Mouse (Mus musculus) embryonic facial prominence, embryonic 13.5 days (tissue): Measurements from ENCODE around the gene Ceacam1. TPM values are rescaled to one million over a fixed set of nuclear protein-coding genes. Genes with fewer than 3 reads are reported as not detected.
"Not testable (repeated sequence)": the region's sequence is repeated elsewhere in the genome, so short reads cannot be mapped to it uniquely, and the experiment has no call there.

Experiments used
- ATAC-seq: fragments of 200-750 bp; cut with Nextera tagmentation; 2 replicates; pipeline ENCODE4 v1.8.0; 2017; ENCODE audit warnings: low read depth; ENCODE audit not compliant: insufficient number of reproducible peaks, insufficient read depth, low FRiP score, low TSS enrichment
- H3K27ac ChIP-seq: fragments of 300-500 bp; sonication (generic); 2 replicates; pipeline ENCODE4 v1.5.1; 2015; ENCODE audit warnings: moderate library complexity, mild to moderate bottlenecking, inconsistent platforms
- H3K27me3 ChIP-seq: fragments of 300-500 bp; sonication (generic); 2 replicates; pipeline ENCODE4 v1.6.1; 2015; ENCODE audit warnings: mild to moderate bottlenecking, inconsistent platforms
- H3K36me3 ChIP-seq: fragments of 300-500 bp; sonication (generic); 2 replicates; pipeline ENCODE4 v1.6.1; 2015; ENCODE audit warnings: mild to moderate bottlenecking, inconsistent platforms
- H3K4me1 ChIP-seq: fragments of 300-500 bp; sonication (generic); 2 replicates; pipeline ENCODE4 v1.6.1; 2015; ENCODE audit warnings: inconsistent platforms
- H3K4me2 ChIP-seq: fragments of 300-500 bp; sonication (generic); 2 replicates; pipeline ENCODE4 v1.6.1; 2015; ENCODE audit warnings: moderate library complexity, mild to moderate bottlenecking, inconsistent platforms
- H3K4me3 ChIP-seq: fragments of 300-500 bp; sonication (generic); 2 replicates; pipeline ENCODE4 v1.5.1; 2015; ENCODE audit warnings: mild to moderate bottlenecking, inconsistent platforms
- H3K9ac ChIP-seq: fragments of 300-500 bp; sonication (generic); 2 replicates; pipeline ENCODE4 v1.6.1; 2015; ENCODE audit warnings: mild to moderate bottlenecking, inconsistent platforms
- H3K9me3 ChIP-seq: fragments of 300-500 bp; sonication (generic); 2 replicates; pipeline ENCODE4 v1.6.1; 2016; ENCODE audit warnings: inconsistent platforms
- WGBS: fragments of 180-500 bp; shearing (Covaris S2); methylation state at CpG from one replicate; pipeline ENCODE4 v1.1.7; 2015; ENCODE audit warnings: mixed read lengths; 5-methylcytosine and 5-hydroxymethylcytosine counted together
- polyA plus RNA-seq: library from polyadenylated mRNA; unstranded; fragments of >200 nt; fragmentation: Nextera tagmentation; extraction: Ambion mirVana; gene quantifications from 2 replicates; pipeline ENCODE4 v1.2.1, GENCODE M21; 2015

The Ceacam1 gene
- polyA plus RNA-seq, 1 experiment from 2014 or later, result 0.91 TPM

GRCm38 (mm10) chr7:25477752-25478093 is 320 bp upstream of the Ceacam1 start:
- H3K4me2 ChIP-seq, H3K9me3 ChIP-seq, ATAC-seq, H3K27ac ChIP-seq, H3K27me3 ChIP-seq, H3K36me3 ChIP-seq, H3K9ac ChIP-seq, H3K4me1 ChIP-seq, H3K4me3 ChIP-seq: not testable (repeated sequence)
- 59% methylated on average over 2 of the region's 2 CpGs for WGBS

- H3K9ac ChIP-seq, H3K4me2 ChIP-seq, H3K9me3 ChIP-seq, H3K27ac ChIP-seq, H3K27me3 ChIP-seq, ATAC-seq, H3K36me3 ChIP-seq, H3K4me1 ChIP-seq, H3K4me3 ChIP-seq: not testable (repeated sequence)
- WGBS, result 82% methylated on average over 6 of the region's 6 CpGs
Observed at GRCm38 (mm10) chr7:25471821-25472220, 5.6 kb downstream of the Ceacam1 start.

GRCm38 (mm10) chr7:25465586-25465985 is 11.8 kb downstream of the Ceacam1 start:
- H3K4me2 ChIP-seq, H3K9me3 ChIP-seq, H3K4me1 ChIP-seq, H3K9ac ChIP-seq, H3K4me3 ChIP-seq, H3K27ac ChIP-seq, H3K27me3 ChIP-seq, ATAC-seq, H3K36me3 ChIP-seq: not testable (repeated sequence)
- 71% methylated on average over 3 of the region's 3 CpGs for WGBS

GRCm38 (mm10) chr7:25465010-25465409 is 12.4 kb downstream of the Ceacam1 start:
- Histone ChIP-seq H3K4me2 (no peak overlapping the region), H3K9me3 (no peaks in the 10 kb centered on the region), H3K27ac (no peak overlapping the region), H3K36me3 (no peaks in the 10 kb centered on the region), H3K9ac (no peak overlapping the region), H3K4me1 (no peaks in the 10 kb centered on the region), H3K4me3 (no peak overlapping the region), H3K27me3 (no peaks in the 10 kb centered on the region)
- no peak for ATAC-seq
- WGBS, result 67% methylated on average over 1 of the region's 1 CpGs

GRCm38 (mm10) chr7:25462033-25462337 is 15.4 kb downstream of the Ceacam1 start:
- WGBS, result no CpG with 5 or more reads among the region's 1 CpGs
- not testable (repeated sequence) for H3K4me2 ChIP-seq, H3K27me3 ChIP-seq, H3K27ac ChIP-seq, H3K9ac ChIP-seq, ATAC-seq, H3K9me3 ChIP-seq, H3K4me3 ChIP-seq, H3K4me1 ChIP-seq, H3K36me3 ChIP-seq

- WGBS, result 44% methylated on average over 4 of the region's 5 CpGs
- H3K9me3 ChIP-seq, H3K4me3 ChIP-seq, H3K4me1 ChIP-seq, H3K4me2 ChIP-seq, H3K27me3 ChIP-seq, H3K27ac ChIP-seq, H3K9ac ChIP-seq, H3K36me3 ChIP-seq: not testable (repeated sequence)
- ATAC-seq, result 0 out of 2 replicates have a peak, but pooled peaks have one; percentile 37
Observed at GRCm38 (mm10) chr7:25461336-25462032, 15.9 kb downstream of the Ceacam1 start.

- Histone ChIP-seq H3K4me1 (no peaks in the 10 kb centered on the region), H3K27ac (no peak overlapping the region), H3K9ac (no peak overlapping the region), H3K9me3 (no peaks in the 10 kb centered on the region), H3K4me2 (no peak overlapping the region), H3K27me3 (no peaks in the 10 kb centered on the region), H3K4me3 (no peak overlapping the region), H3K36me3 (no peaks in the 10 kb centered on the region)
- WGBS, result 84% methylated on average over 3 of the region's 3 CpGs
- no peak for ATAC-seq
Observed at GRCm38 (mm10) chr7:25452103-25452502, 25.3 kb downstream of the Ceacam1 start.

GRCm38 (mm10) chr7:25449913-25450890 is 27.2 kb downstream of the Ceacam1 start:
- ATAC-seq, result no peak
- no peak overlapping the region for H3K4me3 ChIP-seq
- H3K27ac ChIP-seq, result no peak overlapping the region
- WGBS, result 61% methylated on average over 9 of the region's 9 CpGs
- H3K27me3 ChIP-seq, result no peaks in the 10 kb centered on the region
- H3K4me1 ChIP-seq, result no peaks in the 10 kb centered on the region
- H3K36me3 ChIP-seq, result no peaks in the 10 kb centered on the region
- H3K9ac ChIP-seq, result no peak overlapping the region
- H3K4me2 ChIP-seq, result no peak overlapping the region
- H3K9me3 ChIP-seq, result no peaks in the 10 kb centered on the region

GRCm38 (mm10) chr7:25440816-25441153 is 36.6 kb downstream of the Ceacam1 start:
- Histone ChIP-seq H3K4me1 (no peaks in the 10 kb centered on the region), H3K36me3 (no peaks in the 10 kb centered on the region), H3K27me3 (no peaks in the 10 kb centered on the region), H3K4me3 (no peak overlapping the region), H3K9ac (no peak overlapping the region), H3K27ac (no peak overlapping the region), H3K9me3 (no peaks in the 10 kb centered on the region), H3K4me2 (no peak overlapping the region)
- 87% methylated on average over 6 of the region's 6 CpGs for WGBS
- no peak for ATAC-seq

- Histone ChIP-seq H3K4me1 (no peaks in the 10 kb centered on the region), H3K36me3 (no peaks in the 10 kb centered on the region), H3K4me3 (no peak overlapping the region), H3K9ac (no peak overlapping the region), H3K9me3 (no peaks in the 10 kb centered on the region), H3K27ac (no peak overlapping the region), H3K27me3 (no peaks in the 10 kb centered on the region), H3K4me2 (no peak overlapping the region)
- WGBS, result 85% methylated on average over 9 of the region's 9 CpGs
- no peak for ATAC-seq
Observed at GRCm38 (mm10) chr7:25439978-25440815, 37.2 kb downstream of the Ceacam1 start.

- H3K36me3 ChIP-seq, result no peaks in the 10 kb centered on the region
- WGBS, result 84% methylated on average over 8 of the region's 8 CpGs
- H3K4me1 ChIP-seq, result no peaks in the 10 kb centered on the region
- H3K9me3 ChIP-seq, result no peaks in the 10 kb centered on the region
- no peak overlapping the region for H3K4me3 ChIP-seq
- no peak overlapping the region for H3K27ac ChIP-seq
- H3K4me2 ChIP-seq, result no peak overlapping the region
- H3K27me3 ChIP-seq, result no peaks in the 10 kb centered on the region
- H3K9ac ChIP-seq, result no peak overlapping the region
- ATAC-seq, result no peak
Observed at GRCm38 (mm10) chr7:25439124-25439822, 38.1 kb downstream of the Ceacam1 start.
